14 mouse cellular contexts compared by ENCODE assay signal in genomic region chr14:27268986-27269700, GRCm38 (mm10).
DNase-seq lines count a peak whose midpoint lies in the region; ATAC-seq and TF ChIP-seq lines count a peak whose summit lies in the region.
"Had no signal": no experiment of that assay in that cellular context is flagged by ENCODE, and none has a peak within 500 bp of the region (broad histone marks: within the 10 kb centered on the region; RNA-seq: fewer than 3 reads in every experiment).

No protein-coding gene starts in this region.

- 79% methylated on average over 16 of the region's 16 CpGs for WGBS in heart, embryonic 11.5 days (ENCODE audit: insufficient replicate concordance)
- 85% methylated on average over 16 of the region's 16 CpGs for WGBS in intestine, postnatal 0 days

- no peaks in the 10 kb centered on the region for H3K36me3 ChIP-seq in heart, embryonic 11.5 days (ENCODE audit: control insufficient read depth, insufficient read depth, low read length)
- H3K36me3 ChIP-seq in intestine, postnatal 0 days (ENCODE audit: control insufficient read depth, insufficient read depth) = no peaks in the 10 kb centered on the region

- no peak for TF ChIP-seq CTCF in left cerebral cortex, adult 2 months (IDR thresholded peaks at IDR 0.05)
- TF ChIP-seq CTCF in intestine, postnatal 0 days (IDR thresholded peaks at IDR 0.05; ENCODE audit: low read depth) = no peak

- H3K9ac ChIP-seq in heart, embryonic 11.5 days (ENCODE audit: low read depth, low read length) = no peak overlapping the region
- no peak overlapping the region for H3K9ac ChIP-seq in intestine, postnatal 0 days (ENCODE audit: low read depth, low read length)

- H3K27ac ChIP-seq in left cerebral cortex, adult 2 months = peak overlapping the region; percentile 91
- no peak overlapping the region for H3K27ac ChIP-seq in heart, embryonic 11.5 days (ENCODE audit: low read depth, low read length)
- no peak overlapping the region for H3K27ac ChIP-seq in intestine, postnatal 0 days (ENCODE audit: low read depth, low read length)

- H3K4me3 ChIP-seq in left cerebral cortex, adult 2 months = no peak overlapping the region
- no peak overlapping the region for H3K4me3 ChIP-seq in heart, embryonic 11.5 days (ENCODE audit: low read depth, low read length)
- no peak overlapping the region for H3K4me3 ChIP-seq in intestine, postnatal 0 days (ENCODE audit: low read depth, low read length)

- no peaks in the 10 kb centered on the region for H3K9me3 ChIP-seq in heart, embryonic 11.5 days (replicated peaks; ENCODE audit: control insufficient read depth, low read length)
- no peaks in the 10 kb centered on the region for H3K9me3 ChIP-seq in intestine, postnatal 0 days (ENCODE audit: control insufficient read depth)

- H3K4me2 ChIP-seq in heart, embryonic 11.5 days = no peak overlapping the region
- no peak overlapping the region for H3K4me2 ChIP-seq in intestine, postnatal 0 days (replicated peaks; ENCODE audit: low read depth)

- 0 out of 2 replicates have a peak, but pooled peaks cover 2% of the 10 kb centered on the region for H3K4me1 ChIP-seq in heart, embryonic 11.5 days (ENCODE audit: control insufficient read depth, insufficient read depth, low read length)
- no peaks in the 10 kb centered on the region for H3K4me1 ChIP-seq in intestine, postnatal 0 days (replicated peaks; ENCODE audit: control insufficient read depth, insufficient read depth, low read length)

- peak; percentile 84 for DNase-seq in right cerebral cortex, adult 18-20 months
- no peak for DNase-seq in right cerebral cortex, postnatal 4 days
- peak; percentile 59 to 76 for DNase-seq in frontal cortex, adult 2 months (ENCODE audit: extremely low spot score in 1 of 2, low spot score in 1 of 2)
- peak; percentile 51 to 61 for DNase-seq in left cerebral cortex, adult 2 months (ENCODE audit: extremely low spot score in 1 of 2, low spot score in 2 of 2)
- DNase-seq in liver = no peak
- DNase-seq in neural tube, embryonic 10.5 days (ENCODE audit: extremely low spot score, low spot score) = no peak
- DNase-seq: adrenal gland, postnatal 25 days; embryo, embryonic 11 days; gastrocnemius, postnatal 36 days; heart, postnatal 14 days; kidney, adult 11 months; thymus, postnatal 36 days had no signal

- ATAC-seq in heart, embryonic 11.5 days (replicated peaks; ENCODE audit: insufficient number of reproducible peaks, low FRiP score, low TSS enrichment) = no peak
- no peak for ATAC-seq in intestine, postnatal 0 days

- intact Hi-C loops in left cerebral cortex, adult 2 months (cut with DNase I) = loop anchor here (1.0 to 10.0 kb wide), 5 partner anchors 40 to 156 kb away; partner anchors contain the start of gene Fam208a

- H3K27me3 ChIP-seq in heart, embryonic 11.5 days (ENCODE audit: control insufficient read depth, insufficient read depth, low read length) = no peaks in the 10 kb centered on the region
- no peaks in the 10 kb centered on the region for H3K27me3 ChIP-seq in intestine, postnatal 0 days (replicated peaks; ENCODE audit: control insufficient read depth, insufficient read depth, low read length)

Comparison
In these comparisons a context has a peak if more than half of its experiments do, and no peak if none do; other contexts are left out.
1. DNase-seq: peak in right cerebral cortex, adult 18-20 months (single experiment), frontal cortex, adult 2 months (2 of 2) and left cerebral cortex, adult 2 months (2 of 2); none in right cerebral cortex, postnatal 4 days (single experiment), liver (single experiment) and neural tube, embryonic 10.5 days (single experiment).